Mouse (Mus musculus) ES-E14 (cell line): ENCODE measurements at regions not wholly inside any gene's neighbourhood (a gene's known extent, or its start where the extent isn't known, plus 50 kb on each side); places are given as distances from the start of the nearest gene placed in this dataset.

Source experiments
- HCFC1 ChIP-seq: IDR thresholded peaks from 2 replicates; pipeline ENCODE4 v1.6.1; 2012; ENCODE audit warnings: low read length, inconsistent platforms, borderline replicate concordance; ENCODE audit not compliant: insufficient read depth
- MAFK ChIP-seq: IDR thresholded peaks from 2 replicates; pipeline ENCODE4 v1.6.1; 2014; ENCODE audit warnings: mild to moderate bottlenecking, low read depth, low read length, inconsistent platforms; ENCODE audit not compliant: insufficient read depth
- ZNF384 ChIP-seq: IDR thresholded peaks from 2 replicates; pipeline ENCODE4 v1.6.1; 2012; ENCODE audit warnings: low read depth, low read length, inconsistent platforms

DNA sequence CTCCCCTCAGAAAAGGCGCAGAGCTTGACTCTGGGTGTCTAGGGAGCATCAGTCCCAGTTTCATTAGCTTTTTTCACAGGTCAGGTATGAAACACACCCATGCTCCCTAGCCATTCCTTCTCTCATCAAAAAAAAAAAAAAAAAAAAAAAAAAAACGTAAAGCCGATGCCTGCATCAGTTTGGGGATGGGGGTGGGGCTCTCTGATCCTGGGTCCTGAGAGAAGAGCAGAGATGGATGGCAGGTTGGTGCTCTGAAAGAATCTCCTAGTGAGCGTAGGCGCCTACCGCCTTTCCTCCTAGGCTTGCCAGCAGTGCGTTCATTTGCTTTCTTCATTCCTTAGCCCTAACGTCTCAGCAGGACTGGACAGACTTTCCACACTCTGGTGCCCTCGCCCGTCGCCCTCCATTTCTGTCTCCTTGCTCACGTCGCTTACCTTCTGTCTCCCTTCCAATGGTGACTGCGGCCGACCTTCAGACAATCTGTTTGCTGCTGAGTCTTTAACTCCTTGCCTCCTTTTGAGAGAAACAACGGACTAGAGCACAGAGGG, 267.5 kb downstream of the Agtpbp1 start:
- TF ChIP-seq HCFC1 (no peak), MAFK (no peak), ZNF384 (peak; percentile 58; the same call in 1 of the 2 replicates)
